Mouse (Mus musculus): ENCODE measurements at regions not wholly inside any gene's neighbourhood (a gene's known extent, or its start where the extent isn't known, plus 50 kb on each side); places are given as distances from the start of the nearest gene placed in this dataset.

DNA sequence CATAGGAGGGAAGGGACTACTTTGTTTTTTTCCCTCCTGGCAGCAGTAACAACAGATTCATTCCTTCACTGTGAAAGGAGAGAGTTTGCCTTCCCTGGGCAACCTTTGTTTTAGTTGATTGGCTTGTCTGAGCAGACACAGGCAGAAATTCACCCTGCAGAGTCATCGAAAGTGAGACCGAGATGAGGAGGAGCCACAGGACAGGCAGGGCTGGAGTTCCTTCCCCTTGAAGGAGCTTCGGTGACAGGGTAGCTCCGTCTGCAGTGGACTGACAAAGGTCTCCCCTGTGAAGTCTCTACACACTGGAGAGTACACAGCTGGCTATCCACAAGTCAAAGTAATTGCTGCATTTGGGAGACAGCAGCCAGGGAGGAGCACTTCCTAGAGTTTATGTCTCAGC lies 261.9 kb upstream of the Arglu1 start:
- Histone ChIP-seq H3K27ac (no peak overlapping the region), H3K36me3 (replicated peaks; ENCODE audit: control insufficient read depth, insufficient read depth, low read depth) (no peaks in the 10 kb centered on the region), H3K4me1 (replicated peaks; ENCODE audit: control insufficient read depth in 2 of 2, insufficient read depth in 2 of 2, low read length in 1 of 2) (0 out of 4 replicates have a peak, but pooled peaks cover 0 to 2% of the 10 kb centered on the region in 2 experiments), H3K9me3 (ENCODE audit: control insufficient read depth, low read length) (no peaks in the 10 kb centered on the region), H3K4me2 (ENCODE audit: low read depth) (no peak overlapping the region), H3K4me3 (ENCODE audit: insufficient read depth in 1 of 2, low read depth in 2 of 2, low read length in 2 of 2) (no peak overlapping the region), H3K27me3 (ENCODE audit: control insufficient read depth, insufficient read depth, low read length) (no peaks in the 10 kb centered on the region), H3K9ac (replicated peaks) (no peak overlapping the region)
- 4% methylated on average over 4 of the region's 4 CpGs for WGBS (ENCODE audit: insufficient replicate concordance)
- ATAC-seq (ENCODE audit: insufficient read depth) (no peak), DNase-seq (ENCODE audit: low read depth in 3 of 3, low spot score in 3 of 3) (no peak)
- TF ChIP-seq EP300 (IDR thresholded peaks at IDR 0.05; ENCODE audit: low read depth) (no peak), CTCF (IDR thresholded peaks at IDR 0.05; ENCODE audit: low read depth) (no peak)

DNA sequence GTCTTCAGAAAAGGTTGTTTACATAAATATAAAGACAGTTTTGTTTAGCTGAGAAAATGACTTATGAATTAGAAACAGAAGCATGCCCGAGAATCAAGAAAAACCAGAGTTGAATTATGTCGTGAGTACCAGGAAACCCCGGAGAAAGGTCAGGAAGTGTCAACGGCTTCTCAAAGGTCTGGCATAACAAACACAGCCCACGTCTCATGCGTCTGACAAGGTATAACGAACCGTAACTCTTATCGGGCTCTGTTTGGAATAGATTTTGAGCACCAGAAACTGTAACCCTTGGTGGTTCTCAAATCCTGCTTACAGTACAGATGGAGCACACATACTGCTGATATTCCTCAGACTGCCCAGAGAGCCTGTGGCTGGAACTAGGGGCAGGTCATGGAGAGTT lies 260.9 kb upstream of the Arglu1 start:
- ATAC-seq (ENCODE audit: insufficient read depth) (no peak), DNase-seq (ENCODE audit: low read depth in 3 of 3, low spot score in 3 of 3) (no peak)
- Histone ChIP-seq H3K36me3 (replicated peaks; ENCODE audit: control insufficient read depth, insufficient read depth, low read depth) (no peaks in the 10 kb centered on the region), H3K4me2 (ENCODE audit: low read depth) (no peak overlapping the region), H3K27me3 (ENCODE audit: control insufficient read depth, insufficient read depth, low read length) (no peaks in the 10 kb centered on the region), H3K4me3 (ENCODE audit: insufficient read depth in 1 of 2, low read depth in 2 of 2, low read length in 2 of 2) (no peak overlapping the region), H3K9ac (replicated peaks) (no peak overlapping the region), H3K4me1 (replicated peaks; ENCODE audit: control insufficient read depth in 2 of 2, insufficient read depth in 2 of 2, low read length in 1 of 2) (0 out of 4 replicates have a peak, but pooled peaks cover 0 to 2% of the 10 kb centered on the region in 2 experiments), H3K9me3 (ENCODE audit: control insufficient read depth, low read length) (no peaks in the 10 kb centered on the region), H3K27ac (no peak overlapping the region)
- WGBS (ENCODE audit: insufficient replicate concordance): 10% methylated on average over 9 of the region's 9 CpGs
- no peak for TF ChIP-seq EP300 (IDR thresholded peaks at IDR 0.05; ENCODE audit: low read depth)

DNA sequence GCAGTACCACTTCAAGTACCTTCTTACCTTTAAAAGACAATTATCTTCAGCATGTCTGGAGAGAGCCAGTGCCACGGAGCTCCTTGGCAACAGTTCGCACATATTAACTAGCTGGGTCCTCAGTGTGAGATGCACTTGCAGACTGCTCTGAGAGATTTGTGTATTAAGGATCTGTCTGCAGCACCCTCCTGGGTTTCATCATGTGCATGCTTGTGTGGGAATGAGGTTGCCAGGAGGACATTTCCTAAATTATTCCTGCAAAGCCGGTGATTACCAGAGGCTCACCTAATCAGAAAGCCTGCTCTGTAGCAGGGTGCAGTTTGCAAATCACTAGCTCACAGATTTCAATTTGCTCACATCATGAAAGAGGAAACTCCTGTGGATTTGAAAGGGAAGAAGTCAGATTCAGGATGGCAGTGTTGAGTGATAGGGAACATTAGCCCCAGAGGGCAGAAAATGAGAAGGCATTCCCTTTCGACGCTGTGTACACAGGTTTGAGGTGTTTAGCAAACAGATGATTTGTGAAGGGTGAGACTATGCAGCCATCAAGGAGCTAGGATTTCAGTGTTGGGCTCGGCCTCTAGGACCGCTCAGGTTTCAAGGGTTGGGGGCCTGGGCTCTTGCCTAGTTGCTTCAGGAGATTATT lies 257.3 kb upstream of the Arglu1 start:
- H3K4me3 ChIP-seq (ENCODE audit: insufficient read depth in 1 of 2, low read depth in 2 of 2, low read length in 2 of 2): no peak overlapping the region
- no peaks in the 10 kb centered on the region for H3K27me3 ChIP-seq (ENCODE audit: control insufficient read depth, insufficient read depth, low read length)
- no peaks in the 10 kb centered on the region for H3K9me3 ChIP-seq (ENCODE audit: control insufficient read depth, low read length)
- no peak overlapping the region for H3K27ac ChIP-seq
- ATAC-seq (ENCODE audit: insufficient read depth) (no peak), DNase-seq (ENCODE audit: low read depth in 3 of 3, low spot score in 3 of 3) (no peak)
- no peak for TF ChIP-seq CTCF (IDR thresholded peaks at IDR 0.05; ENCODE audit: low read depth)
- TF ChIP-seq EP300 (IDR thresholded peaks at IDR 0.05; ENCODE audit: low read depth): no peak
- no peaks in the 10 kb centered on the region for H3K4me1 ChIP-seq (replicated peaks; ENCODE audit: control insufficient read depth in 2 of 2, insufficient read depth in 2 of 2, low read length in 1 of 2)
- H3K36me3 ChIP-seq (replicated peaks; ENCODE audit: control insufficient read depth, insufficient read depth, low read depth): no peaks in the 10 kb centered on the region
- 42% methylated on average over 7 of the region's 7 CpGs for WGBS (ENCODE audit: insufficient replicate concordance)
- no peak overlapping the region for H3K9ac ChIP-seq (replicated peaks)
- H3K4me2 ChIP-seq (ENCODE audit: low read depth): no peak overlapping the region

DNA sequence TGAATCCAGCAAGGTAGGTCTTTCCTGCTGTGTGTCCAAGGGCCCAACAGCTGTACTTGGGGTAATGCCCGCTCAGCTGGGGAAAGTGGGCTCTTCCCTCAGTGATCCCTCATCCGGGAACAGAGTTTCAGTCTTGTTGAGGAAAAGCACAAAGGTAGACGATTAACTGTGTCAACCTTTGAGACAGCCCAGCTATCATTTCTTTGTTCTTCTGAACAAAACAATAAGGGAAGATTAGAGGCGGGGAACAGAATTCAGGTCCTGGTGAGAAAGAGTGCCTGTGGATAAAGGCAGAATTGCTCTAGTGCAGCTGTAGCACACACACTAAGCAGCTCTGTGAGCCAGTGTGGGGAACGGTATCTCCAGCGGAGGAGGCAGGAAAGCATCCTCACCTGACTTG lies 252.7 kb upstream of the Arglu1 start:
- H3K4me1 ChIP-seq (replicated peaks; ENCODE audit: control insufficient read depth in 2 of 2, insufficient read depth in 2 of 2, low read length in 1 of 2): no peaks in the 10 kb centered on the region
- no peak for DNase-seq (ENCODE audit: low read depth in 3 of 3, low spot score in 3 of 3)
- no peak overlapping the region for H3K4me2 ChIP-seq (ENCODE audit: low read depth)
- WGBS (ENCODE audit: insufficient replicate concordance): 68% methylated on average over 6 of the region's 6 CpGs
- ATAC-seq (ENCODE audit: insufficient read depth): no peak
- TF ChIP-seq CTCF (IDR thresholded peaks at IDR 0.05; ENCODE audit: low read depth) (no peak), EP300 (IDR thresholded peaks at IDR 0.05; ENCODE audit: low read depth) (no peak)
- H3K36me3 ChIP-seq (replicated peaks; ENCODE audit: control insufficient read depth, insufficient read depth, low read depth): no peaks in the 10 kb centered on the region
- H3K9me3 ChIP-seq (ENCODE audit: control insufficient read depth, low read length): no peaks in the 10 kb centered on the region
- no peak overlapping the region for H3K4me3 ChIP-seq (ENCODE audit: insufficient read depth in 1 of 2, low read depth in 2 of 2, low read length in 2 of 2)
- H3K27ac ChIP-seq: no peak overlapping the region
- no peak overlapping the region for H3K9ac ChIP-seq (replicated peaks)
- H3K27me3 ChIP-seq (ENCODE audit: control insufficient read depth, insufficient read depth, low read length): no peaks in the 10 kb centered on the region

DNA sequence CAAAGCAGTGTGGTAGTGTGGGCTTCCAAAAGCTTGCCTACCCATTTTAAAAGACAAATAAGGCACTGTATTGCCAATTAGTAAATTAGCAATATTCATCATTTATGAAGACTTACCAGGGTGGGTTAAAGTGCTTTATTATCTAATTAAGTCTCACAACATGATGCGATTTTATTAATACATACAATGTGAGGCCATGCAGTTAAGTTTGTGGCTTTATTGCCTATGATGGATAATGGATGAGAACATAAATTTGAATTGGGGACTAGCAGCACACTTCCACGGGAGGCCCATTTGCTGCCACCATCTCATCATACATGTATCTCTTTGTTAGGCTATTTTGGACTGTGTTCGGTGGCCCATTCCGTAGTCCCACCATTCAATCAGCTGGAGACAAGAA lies 250.6 kb upstream of the Arglu1 start:
- ATAC-seq (ENCODE audit: insufficient read depth): no peak
- WGBS (ENCODE audit: insufficient replicate concordance): 66% methylated on average over 4 of the region's 4 CpGs
- no peak for DNase-seq (ENCODE audit: low read depth in 3 of 3, low spot score in 3 of 3)

More for the DNA sequence above, 250.6 kb upstream of the Arglu1 start:
- Histone ChIP-seq H3K4me3 (ENCODE audit: insufficient read depth in 1 of 2, low read depth in 2 of 2, low read length in 2 of 2) (no peak overlapping the region), H3K27ac (no peak overlapping the region), H3K36me3 (replicated peaks; ENCODE audit: control insufficient read depth, insufficient read depth, low read depth) (no peaks in the 10 kb centered on the region), H3K9me3 (ENCODE audit: control insufficient read depth, low read length) (no peaks in the 10 kb centered on the region), H3K27me3 (ENCODE audit: control insufficient read depth, insufficient read depth, low read length) (no peaks in the 10 kb centered on the region), H3K9ac (replicated peaks) (no peak overlapping the region), H3K4me2 (ENCODE audit: low read depth) (no peak overlapping the region), H3K4me1 (replicated peaks; ENCODE audit: control insufficient read depth in 2 of 2, insufficient read depth in 2 of 2, low read length in 1 of 2) (no peaks in the 10 kb centered on the region)
- TF ChIP-seq EP300 (IDR thresholded peaks at IDR 0.05; ENCODE audit: low read depth): no peak
- TF ChIP-seq CTCF (IDR thresholded peaks at IDR 0.05; ENCODE audit: low read depth): no peak
